Mouse (Mus musculus) myocyte (in vitro differentiated cells): ENCODE measurements at regions not wholly inside any gene's neighbourhood (a gene's known extent, or its start where the extent isn't known, plus 50 kb on each side); places are given as distances from the start of the nearest gene placed in this dataset.

Experiments
- CEBPB ChIP-seq: IDR thresholded peaks from 2 replicates; pipeline ENCODE4 v1.6.1; 2011; ENCODE audit warnings: mild to moderate bottlenecking, moderate library complexity; ENCODE audit not compliant: poor library complexity, insufficient read depth, severe bottlenecking
- MAX ChIP-seq: IDR thresholded peaks from one replicate; pipeline ENCODE4 v1.6.1; 2011; ENCODE audit warnings: low read depth, mild to moderate bottlenecking, control low read depth
- MYOD1 ChIP-seq, 3 experiments: IDR thresholded peaks; one replicate each; pipeline ENCODE4 v1.6.1; 2011; ENCODE audit warnings: control low read depth in 2 of 3, low read depth in 2 of 3, mild to moderate bottlenecking in 2 of 3, moderate library complexity in 1 of 3; ENCODE audit not compliant: insufficient read length in 2 of 3, control insufficient read depth in 1 of 3
- MYOG ChIP-seq, 3 experiments: IDR thresholded peaks; one replicate each; pipeline ENCODE4 v1.6.1; 2011; ENCODE audit warnings: control low read depth in 2 of 3, low read depth in 2 of 3, mild to moderate bottlenecking in 2 of 3; ENCODE audit not compliant: insufficient read length in 2 of 3, control insufficient read depth in 1 of 3, insufficient read depth in 1 of 3
- POLR2A ChIP-seq: IDR thresholded peaks from one replicate; pipeline ENCODE4 v1.6.1; 2011; ENCODE audit warnings: low read depth, mild to moderate bottlenecking, control low read depth, moderate library complexity; ENCODE audit not compliant: insufficient read length
- POLR2AphosphoS2 ChIP-seq: IDR thresholded peaks from one replicate; pipeline ENCODE4 v1.6.1; 2011; ENCODE audit warnings: low read depth, control low read depth; ENCODE audit not compliant: insufficient read length
- REST ChIP-seq: IDR thresholded peaks from one replicate; pipeline ENCODE4 v1.6.1; 2011; ENCODE audit warnings: mild to moderate bottlenecking, control low read depth, moderate library complexity; ENCODE audit not compliant: insufficient read depth, insufficient read length
- SRF ChIP-seq: IDR thresholded peaks from one replicate; pipeline ENCODE4 v1.6.1; 2011; ENCODE audit warnings: low read depth; ENCODE audit not compliant: control insufficient read depth, insufficient read length
- TCF12 ChIP-seq: IDR thresholded peaks from one replicate; pipeline ENCODE4 v1.6.1; 2011; ENCODE audit warnings: mild to moderate bottlenecking, control low read depth; ENCODE audit not compliant: poor library complexity, insufficient read depth, severe bottlenecking
- USF1 ChIP-seq: IDR thresholded peaks from one replicate; pipeline ENCODE4 v1.6.1; 2011; ENCODE audit warnings: low read depth, mild to moderate bottlenecking, control low read depth, moderate library complexity

GRCm38 (mm10) chr6:100452097-100453002, 165.1 kb upstream of the Rybp start:
- TF ChIP-seq POLR2A (no peak), POLR2AphosphoS2 (no peak), CEBPB (no peak), REST (no peak), MYOD1 (IDR thresholded peaks at IDR 0.05; ENCODE audit: control insufficient read depth in 1 of 3, insufficient read length in 2 of 3, low read depth in 2 of 3) (no peak), TCF12 (no peak), USF1 (no peak), MYOG (IDR thresholded peaks at IDR 0.05; ENCODE audit: control insufficient read depth in 1 of 3, insufficient read depth in 1 of 3, insufficient read length in 2 of 3, low read depth in 2 of 3) (no peak), MAX (no peak), SRF (no peak)
